Mouse (Mus musculus): ENCODE data around the gene B430306N03Rik. TPM values are rescaled to one million over a fixed set of nuclear protein-coding genes. Genes with fewer than 3 reads are reported as not detected.

B430306N03Rik gene
- polyA plus RNA-seq, 1 experiment from 2014 or later = 0.04 TPM

- 23% methylated on average over 18 of the region's 18 CpGs for WGBS
- ATAC-seq = peak; percentile 73
- no peaks in the 10 kb centered on the region for H3K36me3 ChIP-seq (ENCODE audit: poor library complexity, severe bottlenecking)
Measured at GRCm38 (mm10) chr17:48280943-48281738, 34.8 kb upstream of the B430306N03Rik start.

GRCm38 (mm10) chr17:48281739-48282085 is 34.2 kb upstream of the B430306N03Rik start:
- 2% methylated on average over 3 of the region's 3 CpGs for WGBS
- ATAC-seq = peak; percentile 65
- Histone ChIP-seq H3K27ac (no peak overlapping the region), H3K4me2 (peak overlapping the region; percentile 62), H3K9ac (peak overlapping the region; percentile 57), H3K27me3 (no peaks in the 10 kb centered on the region), H3K4me3 (peak overlapping the region; percentile 34), H3K36me3 (ENCODE audit: poor library complexity, severe bottlenecking) (no peaks in the 10 kb centered on the region), H3K9me3 (replicated peaks) (no peaks in the 10 kb centered on the region), H3K4me1 (peaks cover 12% of the 10 kb centered on the region)

More at GRCm38 (mm10) chr17:48280943-48281738, 34.8 kb upstream of the B430306N03Rik start:
- peak overlapping the region; percentile 62 for H3K4me2 ChIP-seq
- H3K4me1 ChIP-seq = peaks cover 12% of the 10 kb centered on the region
- H3K9ac ChIP-seq = peak overlapping the region; percentile 57
- no peaks in the 10 kb centered on the region for H3K9me3 ChIP-seq (replicated peaks)
- H3K27ac ChIP-seq = no peak overlapping the region
- no peaks in the 10 kb centered on the region for H3K27me3 ChIP-seq
- H3K4me3 ChIP-seq = peak overlapping the region; percentile 34

- Histone ChIP-seq H3K9ac (no peak overlapping the region), H3K36me3 (ENCODE audit: poor library complexity, severe bottlenecking) (no peaks in the 10 kb centered on the region), H3K4me2 (no peak overlapping the region), H3K9me3 (replicated peaks) (no peaks in the 10 kb centered on the region), H3K4me1 (peaks cover 5% of the 10 kb centered on the region), H3K27me3 (no peaks in the 10 kb centered on the region), H3K27ac (no peak overlapping the region), H3K4me3 (no peak overlapping the region)
- WGBS = 48% methylated on average over 1 of the region's 1 CpGs
- ATAC-seq = no peak
Measured at GRCm38 (mm10) chr17:48286765-48287164, 29.2 kb upstream of the B430306N03Rik start.

- Histone ChIP-seq H3K4me1 (peaks cover 4% of the 10 kb centered on the region), H3K9me3 (replicated peaks) (no peaks in the 10 kb centered on the region), H3K4me3 (no peak overlapping the region), H3K36me3 (ENCODE audit: poor library complexity, severe bottlenecking) (no peaks in the 10 kb centered on the region), H3K9ac (no peak overlapping the region), H3K27me3 (no peaks in the 10 kb centered on the region), H3K4me2 (no peak overlapping the region), H3K27ac (no peak overlapping the region)
- ATAC-seq = no peak
- 70% methylated on average over 2 of the region's 2 CpGs for WGBS
Measured at GRCm38 (mm10) chr17:48287276-48287675, 28.7 kb upstream of the B430306N03Rik start.

GRCm38 (mm10) chr17:48293500-48294194 is 22.3 kb upstream of the B430306N03Rik start:
- Histone ChIP-seq H3K4me3 (no peak overlapping the region), H3K27me3 (no peaks in the 10 kb centered on the region), H3K9me3 (replicated peaks) (no peaks in the 10 kb centered on the region), H3K36me3 (ENCODE audit: poor library complexity, severe bottlenecking) (no peaks in the 10 kb centered on the region), H3K4me2 (no peak overlapping the region), H3K4me1 (no peaks in the 10 kb centered on the region), H3K27ac (no peak overlapping the region), H3K9ac (no peak overlapping the region)
- WGBS = 83% methylated on average over 5 of the region's 5 CpGs
- ATAC-seq = no peak

GRCm38 (mm10) chr17:48299203-48299602 is 16.7 kb upstream of the B430306N03Rik start, which contains the start of gene Treml2:
Treml2 (plus strand) TSS chr17:48299498.
- no peak for ATAC-seq
- H3K27ac ChIP-seq = no peak within 1 kb of the TSS
- no peaks in the 10 kb centered on the region for H3K27me3 ChIP-seq
- no peaks in the 10 kb centered on the region for H3K36me3 ChIP-seq (ENCODE audit: poor library complexity, severe bottlenecking)
- no peak within 1 kb of the TSS for H3K4me2 ChIP-seq
- 37% methylated on average over 3 of the region's 4 CpGs for WGBS
- H3K4me1 ChIP-seq = no peaks in the 10 kb centered on the region
- no peak within 1 kb of the TSS for H3K4me3 ChIP-seq
- no peaks in the 10 kb centered on the region for H3K9me3 ChIP-seq (replicated peaks)
- no peak within 1 kb of the TSS for H3K9ac ChIP-seq

- WGBS = 56% methylated on average over 7 of the region's 7 CpGs
- Histone ChIP-seq H3K27ac (no peak overlapping the region), H3K9me3 (replicated peaks) (no peaks in the 10 kb centered on the region), H3K4me2 (no peak overlapping the region), H3K4me3 (no peak overlapping the region), H3K27me3 (no peaks in the 10 kb centered on the region), H3K9ac (no peak overlapping the region), H3K4me1 (no peaks in the 10 kb centered on the region), H3K36me3 (ENCODE audit: poor library complexity, severe bottlenecking) (no peaks in the 10 kb centered on the region)
- ATAC-seq = no peak
Measured at GRCm38 (mm10) chr17:48299756-48300155, 16.2 kb upstream of the B430306N03Rik start.

GRCm38 (mm10) chr17:48300199-48300598 is 15.7 kb upstream of the B430306N03Rik start:
- Histone ChIP-seq H3K27me3 (no peaks in the 10 kb centered on the region), H3K4me2 (no peak overlapping the region), H3K4me3 (no peak overlapping the region), H3K36me3 (ENCODE audit: poor library complexity, severe bottlenecking) (no peaks in the 10 kb centered on the region), H3K9ac (no peak overlapping the region), H3K27ac (no peak overlapping the region), H3K9me3 (replicated peaks) (no peaks in the 10 kb centered on the region), H3K4me1 (no peaks in the 10 kb centered on the region)
- no peak for ATAC-seq
- WGBS = 81% methylated on average over 7 of the region's 7 CpGs

- H3K4me1 ChIP-seq = no peaks in the 10 kb centered on the region
- no peaks in the 10 kb centered on the region for H3K36me3 ChIP-seq (ENCODE audit: poor library complexity, severe bottlenecking)
- H3K27ac ChIP-seq = no peak overlapping the region
- no peak for ATAC-seq
- H3K4me2 ChIP-seq = no peak overlapping the region
- no peaks in the 10 kb centered on the region for H3K27me3 ChIP-seq
- no peak overlapping the region for H3K4me3 ChIP-seq
- H3K9me3 ChIP-seq (replicated peaks) = no peaks in the 10 kb centered on the region
- H3K9ac ChIP-seq = no peak overlapping the region
- WGBS = 80% methylated on average over 9 of the region's 9 CpGs
Measured at GRCm38 (mm10) chr17:48300861-48301260, 15.1 kb upstream of the B430306N03Rik start.

GRCm38 (mm10) chr17:48301792-48302191 is 14.1 kb upstream of the B430306N03Rik start:
- H3K9me3 ChIP-seq (replicated peaks) = no peaks in the 10 kb centered on the region
- H3K27me3 ChIP-seq = no peaks in the 10 kb centered on the region
- 91% methylated on average over 5 of the region's 5 CpGs for WGBS
- no peak overlapping the region for H3K9ac ChIP-seq
- no peak overlapping the region for H3K27ac ChIP-seq
- no peaks in the 10 kb centered on the region for H3K4me1 ChIP-seq
- no peak overlapping the region for H3K4me2 ChIP-seq
- no peaks in the 10 kb centered on the region for H3K36me3 ChIP-seq (ENCODE audit: poor library complexity, severe bottlenecking)
- no peak for ATAC-seq
- no peak overlapping the region for H3K4me3 ChIP-seq

- no peak overlapping the region for H3K4me2 ChIP-seq
- no peak overlapping the region for H3K9ac ChIP-seq
- no peaks in the 10 kb centered on the region for H3K4me1 ChIP-seq
- WGBS = 77% methylated on average over 2 of the region's 2 CpGs
- no peaks in the 10 kb centered on the region for H3K27me3 ChIP-seq
- no peak for ATAC-seq
- no peak overlapping the region for H3K27ac ChIP-seq
- H3K4me3 ChIP-seq = no peak overlapping the region
- H3K9me3 ChIP-seq (replicated peaks) = no peaks in the 10 kb centered on the region
- H3K36me3 ChIP-seq (ENCODE audit: poor library complexity, severe bottlenecking) = no peaks in the 10 kb centered on the region
Measured at GRCm38 (mm10) chr17:48312124-48312523, 3.8 kb upstream of the B430306N03Rik start.

- Histone ChIP-seq H3K9me3 (replicated peaks) (no peaks in the 10 kb centered on the region), H3K4me3 (no peak overlapping the region), H3K4me2 (no peak overlapping the region), H3K27ac (no peak overlapping the region), H3K27me3 (no peaks in the 10 kb centered on the region), H3K9ac (no peak overlapping the region), H3K4me1 (no peaks in the 10 kb centered on the region), H3K36me3 (ENCODE audit: poor library complexity, severe bottlenecking) (no peaks in the 10 kb centered on the region)
- no peak for ATAC-seq
- 93% methylated on average over 1 of the region's 1 CpGs for WGBS
Measured at GRCm38 (mm10) chr17:48318686-48319085, 2.7 kb downstream of the B430306N03Rik start.
